Mouse (Mus musculus) stomach, adult 2 months (tissue): ENCODE data around the gene Gm10799. TPM values are rescaled to one million over a fixed set of nuclear protein-coding genes. Genes with fewer than 3 reads are reported as not detected.

Source experiments
- polyA plus RNA-seq: library from polyadenylated mRNA; depleted of rRNA; stranded (reverse); fragments of >200 nt; gene quantifications from 2 replicates; pipeline ENCODE4 v1.2.3, GENCODE M21; 2012; rRNA removed

Gm10799 gene
- polyA plus RNA-seq: not detected in 2 replicates

GRCm38 (mm10) chr2:104068450-104068849, at the start of gene Gm10799:
Gm10799 (minus strand) TSS chr2:104068550.

GRCm38 (mm10) chr2:104095741-104096213, 27.4 kb upstream of the Gm10799 start, which contains the start of gene Cd59a:
Cd59a (plus strand) TSS chr2:104095801.

GRCm38 (mm10) chr2:104069704-104070185, 1.4 kb upstream of the Gm10799 start, which contains the start of gene Cd59b:
Cd59b (plus strand) TSS chr2:104069849.

GRCm38 (mm10) chr2:104065526-104065925, 2.8 kb downstream of the Gm10799 start, which contains the start of gene Gm10912:
Gm10912 (plus strand) TSS chr2:104065826.

GRCm38 (mm10) chr2:104028139-104028723, 40.1 kb downstream of the Gm10799 start, which contains the start of gene 4931422A03Rik:
4931422A03Rik (minus strand) TSS chr2:104028361.

GRCm38 (mm10) chr2:104027458-104028138, 40.8 kb downstream of the Gm10799 start, which contains the start of gene Fbxo3:
Fbxo3 (plus strand) TSS chr2:104027721.

Other genes with a start within 250 kb of the Gm10799 start
- gene Lmo2, start 110.6 kb downstream of the Gm10799 start, polyA plus RNA-seq: 4.5 and 6.7 TPM in 2 replicates
- gene Fbxo3, start 40.8 kb downstream of the Gm10799 start, polyA plus RNA-seq: 2.4 and 4.1 TPM in 2 replicates
- gene 4931422A03Rik, start 40.2 kb downstream of the Gm10799 start, polyA plus RNA-seq: not detected in 2 replicates
- gene Gm10912, start 2.7 kb downstream of the Gm10799 start, polyA plus RNA-seq: 0.06 and 0.29 TPM in 2 replicates
- gene Cd59b, start 1.3 kb upstream of the Gm10799 start, polyA plus RNA-seq: 1.9 and 5.2 TPM in 2 replicates
- 4.4 and 4.8 TPM in 2 replicates for gene Cd59a, start 27.3 kb upstream of the Gm10799 start, polyA plus RNA-seq
- 0.15 TPM in 2 replicates for gene A930018P22Rik, start 54.2 kb upstream of the Gm10799 start, polyA plus RNA-seq